Mouse (Mus musculus) liver, embryonic 11.5 days (tissue): ENCODE data around the gene Tmem182. TPM values are rescaled to one million over a fixed set of nuclear protein-coding genes. Genes with fewer than 3 reads are reported as not detected.

Source experiments
- ATAC-seq: fragments of 200-750 bp; cut with Nextera tagmentation; replicated peaks from 2 replicates; pipeline ENCODE4 v1.8.0; 2017; ENCODE audit warnings: moderate number of reproducible peaks, mild to moderate bottlenecking, moderate TSS enrichment, moderate library complexity; ENCODE audit not compliant: low FRiP score
- DNase-seq: peaks from one replicate; pipeline ENCODE4 v3.0.0-alpha.2; 2017; ENCODE audit warnings: low spot score
- H3K27ac ChIP-seq: fragments of 300-500 bp; sonication (generic); 2 replicates; pipeline ENCODE4 v1.5.1; 2014; ENCODE audit warnings: mild to moderate bottlenecking, low read depth, low read length, control low read depth
- H3K27me3 ChIP-seq: fragments of 300-500 bp; sonication (generic); replicated peaks from 2 replicates; pipeline ENCODE4 v1.6.1; 2014; ENCODE audit warnings: low read length, mixed read lengths; ENCODE audit not compliant: control insufficient read depth, insufficient read depth
- H3K36me3 ChIP-seq: fragments of 300-500 bp; sonication (generic); 2 replicates; pipeline ENCODE4 v1.6.1; 2014; ENCODE audit warnings: mild to moderate bottlenecking, low read length, moderate library complexity, mixed read lengths; ENCODE audit not compliant: control insufficient read depth, insufficient read depth
- H3K4me1 ChIP-seq: fragments of 300-500 bp; sonication (generic); replicated peaks from 2 replicates; pipeline ENCODE4 v1.6.1; 2014; ENCODE audit warnings: low read length, mixed read lengths; ENCODE audit not compliant: control insufficient read depth, insufficient read depth
- H3K4me2 ChIP-seq: fragments of 300-500 bp; sonication (generic); 2 replicates; pipeline ENCODE4 v1.6.1; 2014; ENCODE audit warnings: mild to moderate bottlenecking, control low read depth, moderate library complexity
- H3K4me3 ChIP-seq: fragments of 300-500 bp; sonication (generic); 2 replicates; pipeline ENCODE4 v1.5.1; 2014; ENCODE audit warnings: low read depth, low read length, control low read depth
- H3K9ac ChIP-seq: fragments of 300-500 bp; sonication (generic); 2 replicates; pipeline ENCODE4 v1.6.1; 2014; ENCODE audit warnings: low read depth, low read length, control low read depth
- H3K9me3 ChIP-seq: fragments of 300-500 bp; sonication (generic); 2 replicates; pipeline ENCODE4 v1.6.1; 2016; ENCODE audit warnings: low read length, inconsistent platforms, mixed read lengths; ENCODE audit not compliant: control insufficient read depth
- WGBS: fragments of 180-500 bp; shearing (Covaris S2); extraction: QIAGEN DNeasy Blood & Tissue Kit; methylation state at CpG from one replicate; pipeline ENCODE4 v1.1.7; 2014; 5-methylcytosine and 5-hydroxymethylcytosine counted together
- polyA plus RNA-seq: library from polyadenylated mRNA; unstranded; fragments of >200 nt; fragmentation: Nextera tagmentation; extraction: Ambion mirVana; gene quantifications from 2 replicates; pipeline ENCODE4 v1.2.1, GENCODE M21; 2014

The Tmem182 gene
- polyA plus RNA-seq, 1 experiment from 2014 or later: 0.22 TPM

DNA sequence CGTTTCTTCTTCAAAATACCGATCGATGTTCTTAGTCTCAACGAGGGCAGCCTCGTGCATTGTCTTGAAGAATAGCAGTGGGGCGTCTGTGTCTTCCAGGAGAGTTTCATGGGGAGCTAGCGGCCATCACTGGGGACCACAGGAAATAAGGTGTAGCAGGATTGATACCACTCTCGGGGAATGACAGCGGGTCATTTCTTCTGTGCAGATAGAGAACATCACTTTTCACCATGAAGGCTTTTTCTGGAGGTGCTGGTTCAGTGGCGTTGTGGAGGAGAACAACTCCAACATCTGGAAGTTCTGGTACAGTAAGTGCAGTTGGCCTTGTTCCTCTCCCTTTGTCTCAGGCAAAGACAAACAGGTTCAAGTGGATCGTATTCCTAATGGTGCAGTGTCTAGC is 490 bp downstream of the Tmem182 start:
- Histone ChIP-seq H3K4me1 (no peaks in the 10 kb centered on the region), H3K27me3 (no peaks in the 10 kb centered on the region), H3K9me3 (no peaks in the 10 kb centered on the region), H3K36me3 (no peaks in the 10 kb centered on the region), H3K4me2 (no peak overlapping the region), H3K4me3 (no peak overlapping the region), H3K27ac (no peak overlapping the region), H3K9ac (no peak overlapping the region)
- ATAC-seq (no peak), DNase-seq (no peak)
- 77% methylated on average over 11 of the region's 11 CpGs for WGBS

DNA sequence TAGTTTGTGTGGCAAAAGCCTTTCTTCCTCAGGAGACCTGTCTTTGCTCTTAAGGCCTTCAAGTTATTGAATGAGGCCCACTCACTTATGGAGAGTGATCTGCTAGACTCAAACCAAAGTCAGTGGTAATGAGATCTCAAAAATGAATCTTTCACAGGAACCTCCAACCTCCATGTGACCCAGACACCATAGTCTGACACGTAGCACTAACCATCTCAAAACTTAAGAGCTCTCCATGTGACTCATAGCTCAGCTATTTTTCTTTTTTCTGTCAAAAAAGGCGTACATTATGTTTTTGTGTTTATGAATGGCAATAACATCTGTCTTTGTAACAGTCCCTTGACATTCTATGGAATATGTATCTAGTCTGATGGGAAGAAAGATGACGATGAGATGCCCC is 3.2 kb downstream of the Tmem182 start:
- Histone ChIP-seq H3K4me2 (no peak overlapping the region), H3K4me3 (no peak overlapping the region), H3K9ac (no peak overlapping the region), H3K27ac (no peak overlapping the region), H3K27me3 (no peaks in the 10 kb centered on the region), H3K9me3 (no peaks in the 10 kb centered on the region), H3K36me3 (no peaks in the 10 kb centered on the region), H3K4me1 (no peaks in the 10 kb centered on the region)
- DNase-seq (no peak), ATAC-seq (no peak)
- 80% methylated on average over 3 of the region's 3 CpGs for WGBS

DNA sequence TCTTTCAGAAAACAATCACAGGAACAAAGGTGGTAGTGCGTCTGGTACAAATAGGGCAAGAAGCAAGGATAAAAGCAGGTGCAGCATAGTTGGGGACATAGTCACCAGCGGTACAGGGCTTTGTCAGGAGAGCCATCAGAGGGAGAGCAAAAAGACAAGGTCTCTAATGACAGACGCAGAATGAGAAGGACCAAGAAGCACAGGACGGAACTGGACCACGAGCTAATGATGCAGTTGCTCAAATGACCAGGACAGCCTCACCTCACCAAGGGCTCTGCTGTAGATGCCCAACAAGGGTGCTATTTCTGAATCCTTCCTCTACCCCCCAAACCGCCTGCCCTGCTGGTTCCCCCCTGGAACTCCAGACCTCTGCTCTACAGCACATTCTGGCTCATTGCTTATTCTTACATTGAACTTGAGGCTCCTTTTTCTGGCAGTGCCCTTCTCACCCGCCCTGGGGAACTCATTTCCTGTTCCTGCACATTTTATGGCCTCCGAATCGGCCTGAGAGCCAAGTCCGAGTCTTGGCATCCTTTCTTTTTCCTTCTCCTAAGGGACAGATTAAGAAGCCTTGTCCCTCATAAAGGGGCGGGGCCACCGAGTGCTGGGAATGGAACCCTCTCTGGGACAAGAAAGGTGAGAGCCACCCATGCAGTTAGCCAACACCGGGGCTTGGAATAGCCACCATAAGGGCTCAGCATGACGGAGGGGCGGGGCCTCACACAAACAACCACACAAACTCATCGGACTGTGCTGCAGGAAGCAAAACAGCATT is 9.9 kb downstream of the Tmem182 start:
- Histone ChIP-seq H3K9me3 (no peaks in the 10 kb centered on the region), H3K4me2 (no peak overlapping the region), H3K27me3 (no peaks in the 10 kb centered on the region), H3K9ac (no peak overlapping the region), H3K27ac (no peak overlapping the region), H3K4me1 (no peaks in the 10 kb centered on the region), H3K36me3 (no peaks in the 10 kb centered on the region), H3K4me3 (no peak overlapping the region)
- no peak for DNase-seq
- WGBS: 58% methylated on average over 16 of the region's 16 CpGs
- no peak for ATAC-seq

DNA sequence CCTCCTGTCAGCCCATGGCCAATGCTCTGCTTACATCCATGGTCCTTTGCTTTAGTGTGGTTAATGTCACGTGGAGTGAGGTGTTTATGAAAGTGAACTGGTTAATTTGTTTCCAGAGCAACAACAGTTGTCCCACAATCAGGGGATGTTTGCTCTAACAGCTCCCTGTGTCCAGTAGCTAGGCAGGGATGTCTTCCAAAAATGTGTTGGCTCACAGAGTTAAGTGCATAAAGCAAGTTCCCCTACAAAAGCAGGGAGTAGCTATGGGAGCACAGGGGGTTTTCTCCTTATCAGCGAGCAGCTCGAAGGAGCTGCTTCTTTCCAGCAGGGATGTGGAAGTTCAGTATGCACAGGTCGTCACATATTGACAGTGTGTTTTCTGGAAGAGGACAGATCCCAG is 19.1 kb downstream of the Tmem182 start:
- Histone ChIP-seq H3K4me1 (no peaks in the 10 kb centered on the region), H3K9me3 (no peaks in the 10 kb centered on the region), H3K4me3 (no peak overlapping the region), H3K4me2 (no peak overlapping the region), H3K27ac (no peak overlapping the region), H3K36me3 (no peaks in the 10 kb centered on the region), H3K9ac (no peak overlapping the region), H3K27me3 (no peaks in the 10 kb centered on the region)
- DNase-seq (no peak), ATAC-seq (no peak)
- WGBS: 60% methylated on average over 4 of the region's 4 CpGs

DNA sequence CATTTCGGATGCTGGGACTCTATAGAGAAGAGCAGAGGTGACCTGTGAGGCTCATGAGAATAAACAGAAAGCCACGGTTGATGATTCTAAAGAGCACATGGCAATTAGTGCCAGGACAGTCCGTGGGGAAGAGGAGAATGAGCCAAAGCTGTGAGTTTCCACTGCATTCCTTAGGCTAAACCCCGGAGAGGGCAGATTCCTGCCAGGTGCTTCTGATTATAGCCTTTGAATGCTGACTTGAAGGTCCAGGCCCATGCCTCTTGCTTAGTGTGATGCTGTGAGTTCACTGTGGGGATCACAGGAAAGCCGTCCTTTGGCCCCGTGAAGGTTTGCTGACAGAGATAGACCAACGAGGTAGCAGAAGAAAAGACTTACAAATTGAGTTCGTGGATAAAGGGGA is 19.5 kb downstream of the Tmem182 start:
- WGBS: 66% methylated on average over 8 of the region's 8 CpGs
- DNase-seq (no peak), ATAC-seq (no peak)
- Histone ChIP-seq H3K36me3 (no peaks in the 10 kb centered on the region), H3K9me3 (no peaks in the 10 kb centered on the region), H3K4me3 (no peak overlapping the region), H3K27me3 (no peaks in the 10 kb centered on the region), H3K9ac (no peak overlapping the region), H3K4me2 (no peak overlapping the region), H3K4me1 (no peaks in the 10 kb centered on the region), H3K27ac (no peak overlapping the region)

DNA sequence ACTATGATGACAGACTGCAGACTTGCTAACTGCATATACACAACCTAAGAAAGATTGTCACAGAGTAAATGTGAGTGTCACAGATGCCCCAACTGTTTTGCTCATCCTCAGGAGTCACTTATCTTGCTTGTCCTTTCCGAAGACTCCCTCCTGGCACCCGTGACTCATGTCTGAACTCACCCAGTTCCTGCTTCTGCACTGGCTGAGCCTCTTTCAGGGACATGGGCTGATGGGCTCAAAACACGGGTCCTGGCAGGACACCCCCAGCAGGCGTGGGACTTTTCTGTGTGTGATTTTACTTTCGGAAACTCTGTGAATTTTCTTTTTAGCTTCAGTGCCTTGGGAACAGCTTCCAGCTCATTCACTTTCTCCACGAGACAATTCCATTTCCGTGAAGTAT is 20.4 kb downstream of the Tmem182 start:
- 74% methylated on average over 7 of the region's 7 CpGs for WGBS
- H3K9ac ChIP-seq: no peak overlapping the region
- H3K27ac ChIP-seq: no peak overlapping the region
- DNase-seq (no peak), ATAC-seq (no peak)
- no peaks in the 10 kb centered on the region for H3K36me3 ChIP-seq
- H3K4me1 ChIP-seq: no peaks in the 10 kb centered on the region
- H3K4me2 ChIP-seq: no peak overlapping the region
- H3K27me3 ChIP-seq: no peaks in the 10 kb centered on the region
- H3K9me3 ChIP-seq: no peaks in the 10 kb centered on the region
- no peak overlapping the region for H3K4me3 ChIP-seq

DNA sequence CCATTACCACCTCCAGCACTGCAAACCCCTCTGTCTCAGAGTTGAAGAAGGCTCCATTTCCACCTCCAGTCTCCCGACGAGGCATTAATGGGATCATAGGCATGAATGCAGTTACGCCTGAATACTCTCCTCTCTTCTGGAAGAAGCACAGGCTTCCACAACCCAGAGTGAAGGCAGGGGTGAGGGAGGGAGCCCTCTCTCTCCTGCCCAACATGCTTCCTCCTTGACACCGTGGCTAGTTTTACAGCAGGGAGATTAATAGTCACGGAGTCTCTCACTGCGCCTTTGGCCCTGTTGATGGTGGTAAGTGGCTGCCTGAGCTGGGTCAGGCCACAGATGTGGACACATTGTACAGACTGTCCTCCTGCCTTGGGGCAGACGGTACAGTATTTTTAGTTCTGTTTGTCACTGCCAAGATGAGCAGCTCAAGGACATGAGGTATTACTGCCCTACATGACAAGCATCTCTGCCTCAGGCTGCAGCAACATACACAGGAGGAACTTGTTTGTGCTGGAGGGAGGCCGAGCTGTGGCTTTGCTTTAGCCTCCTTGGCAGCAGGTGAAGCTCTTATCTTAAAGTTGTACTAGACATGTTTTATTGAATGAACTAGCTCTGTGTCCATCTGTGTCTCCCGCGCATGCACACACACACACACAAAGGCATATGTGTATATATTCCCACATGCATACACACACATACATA is 24.0 kb downstream of the Tmem182 start:
- no peak for DNase-seq
- Histone ChIP-seq H3K27ac (no peak overlapping the region), H3K27me3 (no peaks in the 10 kb centered on the region), H3K36me3 (no peaks in the 10 kb centered on the region), H3K9me3 (no peaks in the 10 kb centered on the region), H3K4me2 (no peak overlapping the region), H3K4me1 (no peaks in the 10 kb centered on the region), H3K9ac (no peak overlapping the region), H3K4me3 (no peak overlapping the region)
- no peak for ATAC-seq
- WGBS: 71% methylated on average over 10 of the region's 10 CpGs

DNA sequence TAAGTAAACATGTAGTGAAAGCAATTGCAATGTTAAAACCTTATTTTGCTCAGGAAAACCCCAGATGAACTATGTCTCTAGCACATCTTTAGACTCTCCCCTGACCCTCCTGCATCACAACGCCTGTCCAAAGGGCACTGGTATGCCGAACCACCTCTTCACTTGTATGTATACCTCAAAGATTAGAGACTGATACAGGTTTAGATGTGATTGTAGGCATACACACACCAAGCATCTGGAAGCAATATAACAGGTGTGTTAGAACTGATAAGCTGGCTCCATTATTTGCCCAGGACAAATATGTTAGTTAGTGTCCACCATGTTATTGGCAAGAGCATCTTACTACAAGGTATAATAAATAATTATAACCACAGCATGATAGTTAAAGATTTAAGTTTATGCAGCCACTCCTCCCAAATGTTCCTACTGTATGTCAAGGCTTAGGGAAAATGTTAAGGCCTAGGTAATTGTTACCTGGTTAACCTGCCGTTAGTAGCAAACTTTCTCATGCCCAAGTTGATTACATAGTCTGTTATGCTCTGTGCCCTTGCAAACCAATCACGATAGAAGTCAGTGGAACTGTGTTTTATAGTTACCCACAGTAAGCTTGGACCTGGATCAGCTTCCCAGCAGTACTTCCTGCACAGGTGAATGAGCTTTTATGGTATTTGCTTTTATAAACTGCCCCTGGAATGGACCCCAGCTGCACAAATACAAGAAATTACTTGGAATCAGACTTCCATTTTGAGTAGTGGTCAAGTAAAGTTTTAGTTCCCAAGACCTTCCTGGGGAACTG is 25.5 kb downstream of the Tmem182 start:
- H3K4me3 ChIP-seq: no peak overlapping the region
- WGBS: 83% methylated on average over 4 of the region's 4 CpGs
- H3K4me1 ChIP-seq: no peaks in the 10 kb centered on the region
- ATAC-seq (no peak), DNase-seq (no peak)
- H3K36me3 ChIP-seq: no peaks in the 10 kb centered on the region
- H3K9ac ChIP-seq: no peak overlapping the region
- H3K27me3 ChIP-seq: no peaks in the 10 kb centered on the region
- no peak overlapping the region for H3K27ac ChIP-seq
- H3K4me2 ChIP-seq: no peak overlapping the region
- no peaks in the 10 kb centered on the region for H3K9me3 ChIP-seq
